Mouse (Mus musculus) stomach, postnatal 0 days (tissue): ENCODE results near the gene Bend6.

ENCODE experiments used
- CTCF ChIP-seq: IDR thresholded peaks from 2 replicates; pipeline ENCODE4 v1.5.1; 2016; ENCODE audit warnings: antibody characterized with exemption, low read depth, mild to moderate bottlenecking, moderate library complexity
- EP300 ChIP-seq: optimal IDR thresholded peaks from 2 replicates; pipeline ENCODE3; 2016; ENCODE audit warnings: antibody characterized with exemption

DNA sequence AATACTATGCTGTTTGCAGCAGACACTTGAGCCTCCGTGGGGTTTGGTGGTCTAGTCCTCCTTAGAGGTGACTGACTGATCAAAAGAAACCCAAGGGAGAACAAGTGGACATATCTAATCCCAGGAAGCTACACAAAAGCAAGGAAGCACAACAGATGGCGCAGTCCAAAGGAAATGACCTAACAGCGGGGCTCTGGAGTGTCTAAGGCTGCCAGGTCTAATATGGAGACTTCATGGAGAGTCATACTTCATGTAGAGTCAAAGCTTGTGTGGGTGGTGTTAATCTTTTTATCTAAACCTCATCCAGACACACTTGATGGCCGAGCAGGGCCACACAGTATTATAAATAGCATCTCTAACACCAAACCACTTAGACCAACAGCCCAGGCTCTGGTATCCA, 10.9 kb downstream of the Bend6 start:
- TF ChIP-seq CTCF (no peak), EP300 (no peak)
